21 mouse cellular contexts compared by ENCODE assay signal in genomic region chr5:139243384-139243783, GRCm38 (mm10). TPM values are rescaled to one million over a fixed set of nuclear protein-coding genes. Genes with fewer than 3 reads are reported as not detected.
DNase-seq lines count a peak whose midpoint lies in the region; ATAC-seq lines count a peak whose summit lies in the region.
"Had no signal": no experiment of that assay in that cellular context is flagged by ENCODE, and none has a peak within 500 bp of the region (broad histone marks: within the 10 kb centered on the region; RNA-seq: fewer than 3 reads in every experiment).

No protein-coding gene starts in this region.

- H3K27me3 ChIP-seq in heart, embryonic 13.5 days (replicated peaks) = no peaks in the 10 kb centered on the region
- H3K27me3 ChIP-seq in heart, embryonic 11.5 days (ENCODE audit: control insufficient read depth, insufficient read depth, low read length) = no peaks in the 10 kb centered on the region
- no peaks in the 10 kb centered on the region for H3K27me3 ChIP-seq in liver, embryonic 15.5 days
- no peaks in the 10 kb centered on the region for H3K27me3 ChIP-seq in liver, embryonic 12.5 days (replicated peaks)
- H3K27me3 ChIP-seq: intestine, embryonic 15.5 days; liver, embryonic 13.5 days had no signal

- no peak overlapping the region for H3K4me3 ChIP-seq in heart, embryonic 13.5 days
- no peak overlapping the region for H3K4me3 ChIP-seq in heart, embryonic 11.5 days (ENCODE audit: low read depth, low read length)
- no peak overlapping the region for H3K4me3 ChIP-seq in liver, embryonic 15.5 days (replicated peaks)
- no peak overlapping the region for H3K4me3 ChIP-seq in liver, embryonic 12.5 days
- H3K4me3 ChIP-seq: erythroblast, embryonic 14.5 days; intestine, embryonic 15.5 days; limb, embryonic 10.5 days; liver, embryonic 13.5 days had no signal

- no peak; the same call in 1 of the 2 replicates for ATAC-seq in heart, embryonic 13.5 days (ENCODE audit: extremely low read depth, insufficient number of reproducible peaks, low FRiP score, low TSS enrichment)
- no peak for ATAC-seq in heart, embryonic 11.5 days (replicated peaks; ENCODE audit: insufficient number of reproducible peaks, low FRiP score, low TSS enrichment)
- ATAC-seq in liver, embryonic 15.5 days (ENCODE audit: insufficient read depth) = peak; percentile 44; the same call in 1 of the 2 replicates
- ATAC-seq in liver, embryonic 12.5 days = no peak
- no peak for ATAC-seq in monocyte, adult 5-6 weeks (replicated peaks; ENCODE audit: insufficient number of reproducible peaks, low FRiP score, low TSS enrichment, poor library complexity, severe bottlenecking)
- ATAC-seq: forebrain, postnatal 0 days; intestine, embryonic 15.5 days had no signal

- H3K4me1 ChIP-seq in heart, embryonic 13.5 days = peaks cover 42% of the 10 kb centered on the region
- H3K4me1 ChIP-seq in heart, embryonic 11.5 days (ENCODE audit: control insufficient read depth, insufficient read depth, low read length) = peaks cover 4% of the 10 kb centered on the region; the same call in 1 of the 2 replicates
- peaks cover 20% of the 10 kb centered on the region for H3K4me1 ChIP-seq in liver, embryonic 15.5 days (replicated peaks)
- H3K4me1 ChIP-seq in liver, embryonic 12.5 days = peaks cover 17% of the 10 kb centered on the region
- H3K4me1 ChIP-seq: intestine, embryonic 15.5 days; limb, embryonic 10.5 days had no signal

- H3K4me2 ChIP-seq in heart, embryonic 13.5 days = no peak overlapping the region
- H3K4me2 ChIP-seq in heart, embryonic 11.5 days = no peak overlapping the region
- no peak overlapping the region for H3K4me2 ChIP-seq in liver, embryonic 15.5 days
- no peak overlapping the region for H3K4me2 ChIP-seq in liver, embryonic 12.5 days
- H3K4me2 ChIP-seq: hindbrain, embryonic 14.5 days; intestine, embryonic 15.5 days; liver, embryonic 13.5 days had no signal

- peak; percentile 14 for DNase-seq in A20 (ENCODE audit: low read depth, low spot score)
- DNase-seq in fat pad, adult 2 months (ENCODE audit: extremely low read depth, low read depth, low spot score) = peak; percentile 59
- DNase-seq in spleen, postnatal 14 days (ENCODE audit: low spot score in 2 of 2) = no peak
- DNase-seq: adrenal gland, postnatal 36 days; B cell, adult 2 months; cerebellum, adult 8-10 months; forebrain, postnatal 0 days; gastrocnemius, postnatal 36 days; heart, postnatal 14 days; kidney, postnatal 36 days; liver, embryonic 13.5 days; lung, postnatal 10 days had no signal

- H3K27ac ChIP-seq in heart, embryonic 13.5 days (replicated peaks) = peak overlapping the region; percentile 66
- H3K27ac ChIP-seq in heart, embryonic 11.5 days (ENCODE audit: low read depth, low read length) = no peak overlapping the region
- no peak overlapping the region for H3K27ac ChIP-seq in liver, embryonic 15.5 days (replicated peaks)
- H3K27ac ChIP-seq in liver, embryonic 12.5 days = no peak overlapping the region
- H3K27ac ChIP-seq: hindbrain, embryonic 14.5 days; intestine, embryonic 15.5 days; limb, embryonic 10.5 days; liver, embryonic 13.5 days had no signal

- no peaks in the 10 kb centered on the region for H3K9me3 ChIP-seq in heart, embryonic 13.5 days
- H3K9me3 ChIP-seq in heart, embryonic 11.5 days (replicated peaks; ENCODE audit: control insufficient read depth, low read length) = no peaks in the 10 kb centered on the region
- no peaks in the 10 kb centered on the region for H3K9me3 ChIP-seq in liver, embryonic 15.5 days (replicated peaks)
- H3K9me3 ChIP-seq in liver, embryonic 12.5 days (replicated peaks) = no peaks in the 10 kb centered on the region
- H3K9me3 ChIP-seq: intestine, embryonic 15.5 days; limb, embryonic 10.5 days; liver, embryonic 13.5 days had no signal

- H3K9ac ChIP-seq in heart, embryonic 13.5 days = no peak overlapping the region
- no peak overlapping the region for H3K9ac ChIP-seq in heart, embryonic 11.5 days (ENCODE audit: low read depth, low read length)
- no peak overlapping the region for H3K9ac ChIP-seq in liver, embryonic 15.5 days
- H3K9ac ChIP-seq in liver, embryonic 12.5 days = no peak overlapping the region
- H3K9ac ChIP-seq: forebrain, postnatal 0 days; hindbrain, embryonic 14.5 days; intestine, embryonic 15.5 days; liver, embryonic 13.5 days had no signal

- H3K36me3 ChIP-seq in heart, embryonic 13.5 days = peaks cover 100% of the 10 kb centered on the region
- peaks cover 38% of the 10 kb centered on the region for H3K36me3 ChIP-seq in heart, embryonic 11.5 days (ENCODE audit: control insufficient read depth, insufficient read depth, low read length)
- peaks cover 100% of the 10 kb centered on the region for H3K36me3 ChIP-seq in liver, embryonic 15.5 days (replicated peaks)
- peaks cover 100% of the 10 kb centered on the region for H3K36me3 ChIP-seq in liver, embryonic 12.5 days

- 46% methylated on average over 1 of the region's 1 CpGs for WGBS in heart, embryonic 13.5 days
- 81% methylated on average over 1 of the region's 1 CpGs for WGBS in heart, embryonic 11.5 days (ENCODE audit: insufficient replicate concordance)
- 61% methylated on average over 1 of the region's 1 CpGs for WGBS in liver, embryonic 15.5 days (ENCODE audit: insufficient replicate concordance)
- WGBS in liver, embryonic 12.5 days (ENCODE audit: insufficient replicate concordance) = 88% methylated on average over 1 of the region's 1 CpGs

RNA-seq across cellular contexts. Expression of gene Get4, which starts 8.7 kb away (rescaled TPM):
- 127 and 149 TPM in 2 replicates for polyA plus RNA-seq in heart, embryonic 13.5 days (2015; fragmentation: Nextera tagmentation; extraction: Ambion mirVana)
- polyA plus RNA-seq in heart, embryonic 11.5 days (2014; fragmentation: Nextera tagmentation; extraction: Ambion mirVana) = 138 and 139 TPM in 2 replicates
- polyA plus RNA-seq in liver, embryonic 15.5 days (2015; fragmentation: Nextera tagmentation; extraction: Ambion mirVana) = 107 and 109 TPM in 2 replicates
- 162 and 165 TPM in 2 replicates for polyA plus RNA-seq in liver, embryonic 12.5 days (2016; fragmentation: Nextera tagmentation; extraction: Ambion mirVana)
- 20.5 to 26.5 TPM (median 21.0 TPM) in 3 replicates for total RNA-seq in monocyte, adult 5-6 weeks (2017)

RNA-seq across cellular contexts. Expression of gene Sun1, which starts 42.9 kb away (rescaled TPM):
- polyA plus RNA-seq in heart, embryonic 13.5 days (2015; fragmentation: Nextera tagmentation; extraction: Ambion mirVana) = 31.2 and 32.9 TPM in 2 replicates
- polyA plus RNA-seq in heart, embryonic 11.5 days (2014; fragmentation: Nextera tagmentation; extraction: Ambion mirVana) = 33.4 and 40.9 TPM in 2 replicates
- polyA plus RNA-seq in liver, embryonic 15.5 days (2015; fragmentation: Nextera tagmentation; extraction: Ambion mirVana) = 20.0 and 21.9 TPM in 2 replicates
- 31.7 and 34.6 TPM in 2 replicates for polyA plus RNA-seq in liver, embryonic 12.5 days (2016; fragmentation: Nextera tagmentation; extraction: Ambion mirVana)
- 62.9 to 89.5 TPM (median 80.2 TPM) in 3 replicates for total RNA-seq in monocyte, adult 5-6 weeks (2017)

Comparison
In these comparisons a context has a peak if more than half of its experiments do, and no peak if none do; other contexts are left out.
1. DNase-seq: peak in A20 (single experiment) and fat pad, adult 2 months (single experiment); none in spleen, postnatal 14 days (0 of 2).